ENCODE assay signal across 8 mouse cellular contexts in genomic region chr2:170192731-170193149, GRCm38 (mm10). TPM values are rescaled to one million over a fixed set of nuclear protein-coding genes. Genes with fewer than 3 reads are reported as not detected.
DNase-seq lines count a peak whose midpoint lies in the region; ATAC-seq and TF ChIP-seq lines count a peak whose summit lies in the region.

No protein-coding gene starts in this region.

- no peaks in the 10 kb centered on the region for H3K36me3 ChIP-seq in heart, postnatal 0 days (replicated peaks; ENCODE audit: control insufficient read depth, insufficient read depth, low read length)
- H3K36me3 ChIP-seq in midbrain, embryonic 14.5 days (ENCODE audit: control insufficient read depth, insufficient read depth, low read length): no peaks in the 10 kb centered on the region

- no peaks in the 10 kb centered on the region for H3K27me3 ChIP-seq in heart, postnatal 0 days (ENCODE audit: control insufficient read depth, insufficient read depth, low read length)
- no peaks in the 10 kb centered on the region for H3K27me3 ChIP-seq in midbrain, embryonic 14.5 days (ENCODE audit: control insufficient read depth, insufficient read depth, low read length)

- DNase-seq in heart, adult 11 months: peak; percentile 90
- no peak for DNase-seq in heart, adult 9 months (ENCODE audit: low spot score in 2 of 2)
- peak; percentile 42 for DNase-seq in c-Kit-positive CD71-positive TER-119-negative erythroid progenitor cells, embryonic 14.5 days (ENCODE audit: low read depth)
- peak; percentile 89 for DNase-seq in heart, postnatal 0 days (ENCODE audit: low spot score)
- peak; percentile 52 to 76 for DNase-seq in kidney, postnatal 36 days
- DNase-seq in midbrain, embryonic 14.5 days: peak; percentile 81
- DNase-seq in yolk sac, embryonic 10.5 days (ENCODE audit: low spot score): no peak
- no peak for DNase-seq in frontal cortex, postnatal 36 days (ENCODE audit: low spot score in 2 of 2)

- H3K4me1 ChIP-seq in heart, postnatal 0 days (ENCODE audit: control insufficient read depth, insufficient read depth): no peaks in the 10 kb centered on the region
- H3K4me1 ChIP-seq in midbrain, embryonic 14.5 days (ENCODE audit: control insufficient read depth, insufficient read depth, low read length): peaks cover 16% of the 10 kb centered on the region

- peak overlapping the region; percentile 16; the same call in 1 of the 2 replicates for H3K4me3 ChIP-seq in heart, postnatal 0 days (ENCODE audit: low read depth, low read length)
- H3K4me3 ChIP-seq in midbrain, embryonic 14.5 days (replicated peaks; ENCODE audit: low read depth, low read length): peak overlapping the region; percentile 21; the same call in 1 of the 2 replicates

- peak overlapping the region; percentile 62 for H3K27ac ChIP-seq in heart, postnatal 0 days (ENCODE audit: low read depth)
- peak overlapping the region; percentile 80 for H3K27ac ChIP-seq in midbrain, embryonic 14.5 days (replicated peaks; ENCODE audit: low read depth, low read length)

- H3K9me3 ChIP-seq in heart, postnatal 0 days (replicated peaks; ENCODE audit: control insufficient read depth, low read length): no peaks in the 10 kb centered on the region
- no peaks in the 10 kb centered on the region for H3K9me3 ChIP-seq in midbrain, embryonic 14.5 days (ENCODE audit: control insufficient read depth, low read length)

- peak; percentile 90 for ATAC-seq in heart, postnatal 0 days (ENCODE audit: insufficient read depth, low read depth)
- peak; percentile 82; the same call in 1 of the 2 replicates for ATAC-seq in midbrain, embryonic 14.5 days (ENCODE audit: low FRiP score, low TSS enrichment)

- peak; percentile 51 for TF ChIP-seq CTCF in heart, postnatal 0 days (IDR thresholded peaks at IDR 0.05; ENCODE audit: low read depth)

- H3K4me2 ChIP-seq in heart, postnatal 0 days (ENCODE audit: low read depth, low read length): peak overlapping the region; percentile 47
- H3K4me2 ChIP-seq in midbrain, embryonic 14.5 days (ENCODE audit: low read length): peak overlapping the region; percentile 50

- TF ChIP-seq EP300 in heart, postnatal 0 days (IDR thresholded peaks at IDR 0.05; ENCODE audit: low read depth): no peak

- WGBS in heart, postnatal 0 days: 26% methylated on average over 7 of the region's 7 CpGs
- WGBS in midbrain, embryonic 14.5 days: 20% methylated on average over 7 of the region's 7 CpGs

- 0 out of 2 replicates have a peak overlapping the region, but pooled peaks have one; percentile 33 for H3K9ac ChIP-seq in heart, postnatal 0 days (replicated peaks; ENCODE audit: low read depth, low read length)
- no peak overlapping the region for H3K9ac ChIP-seq in midbrain, embryonic 14.5 days (replicated peaks; ENCODE audit: low read length)

RNA-seq across cellular contexts. Expression of gene Zfp217, which starts 44.8 kb away (rescaled TPM):
- 9.8 and 10.1 TPM in 2 replicates for total RNA-seq in heart, postnatal 0 days (2014; rRNA removed; ENCODE audit: low replicate concordance)
- 1.9 and 2.1 TPM in 2 replicates for polyA plus RNA-seq in heart, postnatal 0 days (2015; fragmentation: Nextera tagmentation; extraction: Ambion mirVana)
- polyA plus RNA-seq in midbrain, embryonic 14.5 days (2014; fragmentation: Nextera tagmentation; extraction: Ambion mirVana): 1.8 TPM in 2 replicates

Comparison
In these comparisons a context has a peak if more than half of its experiments do, and no peak if none do; other contexts are left out.
1. DNase-seq: peak in heart, adult 11 months (single experiment), c-Kit-positive CD71-positive TER-119-negative erythroid progenitor cells, embryonic 14.5 days (single experiment), heart, postnatal 0 days (single experiment), kidney, postnatal 36 days (2 of 2) and midbrain, embryonic 14.5 days (single experiment); none in heart, adult 9 months (0 of 2), yolk sac, embryonic 10.5 days (single experiment) and frontal cortex, postnatal 36 days (0 of 2).